Mouse (Mus musculus) liver, adult (tissue): ENCODE measurements around the gene Tent4a.

ENCODE experiments used
- GATA4 ChIP-seq: IDR thresholded peaks from 2 replicates; pipeline ENCODE4 v1.6.1; 2014; ENCODE audit warnings: mild to moderate bottlenecking, low read length; ENCODE audit not compliant: insufficient replicate concordance

The Tent4a gene

GRCm38 (mm10) chr13:69509391-69510244, 24.8 kb downstream of the Tent4a start:
- no peak for TF ChIP-seq GATA4

GRCm38 (mm10) chr13:69507666-69508065, 26.8 kb downstream of the Tent4a start:
- no peak for TF ChIP-seq GATA4

GRCm38 (mm10) chr13:69506341-69507086, 27.9 kb downstream of the Tent4a start:
- TF ChIP-seq GATA4: no peak

- TF ChIP-seq GATA4: no peak
Observed at GRCm38 (mm10) chr13:69502863-69503262, 31.6 kb downstream of the Tent4a start.

GRCm38 (mm10) chr13:69502157-69502750, 32.2 kb downstream of the Tent4a start:
- TF ChIP-seq GATA4: no peak

GRCm38 (mm10) chr13:69498276-69498675, 36.1 kb downstream of the Tent4a start:
- no peak for TF ChIP-seq GATA4

- no peak for TF ChIP-seq GATA4
Observed at GRCm38 (mm10) chr13:69492876-69493463, 41.4 kb downstream of the Tent4a start.

- no peak for TF ChIP-seq GATA4
Observed at GRCm38 (mm10) chr13:69489777-69490176, 44.6 kb downstream of the Tent4a start.

- no peak for TF ChIP-seq GATA4
Observed at GRCm38 (mm10) chr13:69488565-69489255, 45.7 kb downstream of the Tent4a start.

GRCm38 (mm10) chr13:69487611-69488275, 46.7 kb downstream of the Tent4a start:
- TF ChIP-seq GATA4: no peak

GRCm38 (mm10) chr13:69487108-69487507, 47.3 kb downstream of the Tent4a start:
- TF ChIP-seq GATA4: no peak

GRCm38 (mm10) chr13:69485833-69486232, 48.6 kb downstream of the Tent4a start:
- no peak for TF ChIP-seq GATA4

GRCm38 (mm10) chr13:69485326-69485725, 49.1 kb downstream of the Tent4a start:
- no peak for TF ChIP-seq GATA4

- TF ChIP-seq GATA4: no peak
Observed at GRCm38 (mm10) chr13:69482751-69483150, 51.7 kb downstream of the Tent4a start.

- no peak for TF ChIP-seq GATA4
Observed at GRCm38 (mm10) chr13:69481634-69482505, 52.5 kb downstream of the Tent4a start.
